Mouse (Mus musculus): ENCODE measurements at regions not wholly inside any gene's neighbourhood (a gene's known extent, or its start where the extent isn't known, plus 50 kb on each side); places are given as distances from the start of the nearest gene placed in this dataset.
"Not testable (repeated sequence)": the region's sequence is repeated elsewhere in the genome, so short reads cannot be mapped to it uniquely, and the experiment has no call there.

- 68% methylated on average over 8 of the region's 8 CpGs for WGBS
- no peak for ATAC-seq (ENCODE audit: insufficient read depth, low FRiP score, low read depth)
- Histone ChIP-seq H3K9ac (no peak overlapping the region), H3K4me3 (replicated peaks) (no peak overlapping the region), H3K4me2 (no peak overlapping the region), H3K27ac (no peak overlapping the region), H3K9me3 (no peaks in the 10 kb centered on the region), H3K4me1 (no peaks in the 10 kb centered on the region), H3K36me3 (no peaks in the 10 kb centered on the region), H3K27me3 (replicated peaks) (no peaks in the 10 kb centered on the region)
These were observed 393.2 kb downstream of the Pid1 start for GRCm38 (mm10) chr1:83970641-83971285.

GRCm38 (mm10) chr1:83964631-83965030, 399.3 kb downstream of the Pid1 start:
- not testable (repeated sequence) for H3K36me3 ChIP-seq; H3K27me3 ChIP-seq (replicated peaks); H3K4me2 ChIP-seq; H3K27ac ChIP-seq; H3K9me3 ChIP-seq; H3K4me3 ChIP-seq (replicated peaks); H3K4me1 ChIP-seq; ATAC-seq (ENCODE audit: insufficient read depth, low FRiP score, low read depth); H3K9ac ChIP-seq

- no peak overlapping the region for H3K4me3 ChIP-seq (replicated peaks)
These were observed 402.2 kb downstream of the Pid1 start for GRCm38 (mm10) chr1:83961761-83962160.

GRCm38 (mm10) chr1:83959756-83960155, 404.2 kb downstream of the Pid1 start:
- 76% methylated on average over 4 of the region's 4 CpGs for WGBS
- Histone ChIP-seq H3K4me2 (no peak overlapping the region), H3K27me3 (replicated peaks) (no peaks in the 10 kb centered on the region), H3K9ac (no peak overlapping the region), H3K9me3 (no peaks in the 10 kb centered on the region), H3K4me3 (replicated peaks) (no peak overlapping the region), H3K27ac (no peak overlapping the region), H3K36me3 (no peaks in the 10 kb centered on the region), H3K4me1 (no peaks in the 10 kb centered on the region)
- ATAC-seq (ENCODE audit: insufficient read depth, low FRiP score, low read depth) = no peak

More at GRCm38 (mm10) chr1:83961761-83962160, 402.2 kb downstream of the Pid1 start:
- no peak for ATAC-seq (ENCODE audit: insufficient read depth, low FRiP score, low read depth)
- Histone ChIP-seq H3K4me2 (no peak overlapping the region), H3K36me3 (no peaks in the 10 kb centered on the region), H3K27me3 (replicated peaks) (no peaks in the 10 kb centered on the region), H3K9me3 (no peaks in the 10 kb centered on the region), H3K9ac (no peak overlapping the region), H3K4me1 (no peaks in the 10 kb centered on the region), H3K27ac (no peak overlapping the region)
- 94% methylated on average over 2 of the region's 2 CpGs for WGBS

GRCm38 (mm10) chr1:83922900-83923299, 441.1 kb downstream of the Pid1 start:
- Histone ChIP-seq H3K4me2 (no peak overlapping the region), H3K36me3 (no peaks in the 10 kb centered on the region), H3K27ac (no peak overlapping the region), H3K9me3 (no peaks in the 10 kb centered on the region), H3K4me3 (replicated peaks) (no peak overlapping the region), H3K27me3 (replicated peaks) (no peaks in the 10 kb centered on the region), H3K9ac (no peak overlapping the region), H3K4me1 (no peaks in the 10 kb centered on the region)
- peak; percentile 56 for ATAC-seq (ENCODE audit: insufficient read depth, low FRiP score, low read depth)
- WGBS = 76% methylated on average over 2 of the region's 2 CpGs

GRCm38 (mm10) chr1:83915454-83915853, 448.5 kb downstream of the Pid1 start:
- Histone ChIP-seq H3K4me3 (replicated peaks) (no peak overlapping the region), H3K27ac (no peak overlapping the region), H3K36me3 (no peaks in the 10 kb centered on the region), H3K4me1 (no peaks in the 10 kb centered on the region), H3K27me3 (replicated peaks) (no peaks in the 10 kb centered on the region), H3K4me2 (no peak overlapping the region), H3K9ac (no peak overlapping the region), H3K9me3 (no peaks in the 10 kb centered on the region)
- no peak for ATAC-seq (ENCODE audit: insufficient read depth, low FRiP score, low read depth)
- WGBS = 64% methylated on average over 2 of the region's 5 CpGs

GRCm38 (mm10) chr1:83907347-83907746, 456.6 kb downstream of the Pid1 start:
- Histone ChIP-seq H3K27me3 (replicated peaks) (no peaks in the 10 kb centered on the region), H3K9ac (no peak overlapping the region), H3K4me3 (replicated peaks) (no peak overlapping the region), H3K4me1 (0 out of 2 replicates have a peak, but pooled peaks cover 5% of the 10 kb centered on the region), H3K4me2 (no peak overlapping the region), H3K36me3 (no peaks in the 10 kb centered on the region), H3K27ac (no peak overlapping the region), H3K9me3 (no peaks in the 10 kb centered on the region)
- 35% methylated on average over 3 of the region's 3 CpGs for WGBS
- ATAC-seq (ENCODE audit: insufficient read depth, low FRiP score, low read depth) = no peak

- no peaks in the 10 kb centered on the region for H3K36me3 ChIP-seq
- no peak overlapping the region for H3K4me3 ChIP-seq (replicated peaks)
- no peak for ATAC-seq (ENCODE audit: insufficient read depth, low FRiP score, low read depth)
- no peak overlapping the region for H3K9ac ChIP-seq
- no peak overlapping the region for H3K27ac ChIP-seq
- no peaks in the 10 kb centered on the region for H3K27me3 ChIP-seq (replicated peaks)
- no peaks in the 10 kb centered on the region for H3K9me3 ChIP-seq
- 0 out of 2 replicates have a peak, but pooled peaks cover 5% of the 10 kb centered on the region for H3K4me1 ChIP-seq
- no peak overlapping the region for H3K4me2 ChIP-seq
These were observed 457.1 kb downstream of the Pid1 start for GRCm38 (mm10) chr1:83906906-83907305.

- 77% methylated on average over 4 of the region's 4 CpGs for WGBS
- ATAC-seq (ENCODE audit: insufficient read depth, low FRiP score, low read depth) = no peak
These were observed 463.8 kb downstream of the Pid1 start for GRCm38 (mm10) chr1:83900135-83900534.

GRCm38 (mm10) chr1:83896650-83897049, 467.3 kb downstream of the Pid1 start:
- Histone ChIP-seq H3K4me1 (no peaks in the 10 kb centered on the region), H3K27me3 (replicated peaks) (no peaks in the 10 kb centered on the region), H3K9ac (no peak overlapping the region), H3K4me2 (no peak overlapping the region), H3K4me3 (replicated peaks) (no peak overlapping the region), H3K36me3 (no peaks in the 10 kb centered on the region), H3K27ac (no peak overlapping the region), H3K9me3 (no peaks in the 10 kb centered on the region)
- ATAC-seq (ENCODE audit: insufficient read depth, low FRiP score, low read depth) = no peak
- WGBS = 26% methylated on average over 5 of the region's 5 CpGs

More at GRCm38 (mm10) chr1:83900135-83900534, 463.8 kb downstream of the Pid1 start:
- no peaks in the 10 kb centered on the region for H3K36me3 ChIP-seq
- H3K4me1 ChIP-seq = no peaks in the 10 kb centered on the region
- no peaks in the 10 kb centered on the region for H3K27me3 ChIP-seq (replicated peaks)
- H3K27ac ChIP-seq = no peak overlapping the region
- H3K9me3 ChIP-seq = no peaks in the 10 kb centered on the region
- no peak overlapping the region for H3K9ac ChIP-seq
- no peak overlapping the region for H3K4me2 ChIP-seq
- H3K4me3 ChIP-seq (replicated peaks) = no peak overlapping the region

- Histone ChIP-seq H3K9me3 (no peaks in the 10 kb centered on the region), H3K4me1 (no peaks in the 10 kb centered on the region), H3K36me3 (no peaks in the 10 kb centered on the region), H3K4me2 (no peak overlapping the region), H3K4me3 (replicated peaks) (no peak overlapping the region), H3K9ac (no peak overlapping the region), H3K27me3 (replicated peaks) (no peaks in the 10 kb centered on the region), H3K27ac (no peak overlapping the region)
- no peak for ATAC-seq (ENCODE audit: insufficient read depth, low FRiP score, low read depth)
- 66% methylated on average over 4 of the region's 4 CpGs for WGBS
These were observed 471.1 kb upstream of the Sphkap start for GRCm38 (mm10) chr1:83879109-83879399.

- no peaks in the 10 kb centered on the region for H3K27me3 ChIP-seq (replicated peaks)
- H3K27ac ChIP-seq = no peak overlapping the region
- ATAC-seq (ENCODE audit: insufficient read depth, low FRiP score, low read depth) = no peak
- H3K9ac ChIP-seq = no peak overlapping the region
- no peaks in the 10 kb centered on the region for H3K9me3 ChIP-seq
- H3K36me3 ChIP-seq = no peaks in the 10 kb centered on the region
- H3K4me3 ChIP-seq (replicated peaks) = no peak overlapping the region
- no peaks in the 10 kb centered on the region for H3K4me1 ChIP-seq
- no peak overlapping the region for H3K4me2 ChIP-seq
- 79% methylated on average over 8 of the region's 8 CpGs for WGBS
These were observed 470.5 kb upstream of the Sphkap start for GRCm38 (mm10) chr1:83878330-83879108.

All from stomach, embryonic 15.5 days (tissue).